Mouse (Mus musculus): ENCODE results near the gene Gm3424. TPM values are rescaled to one million over a fixed set of nuclear protein-coding genes. Genes with fewer than 3 reads are reported as not detected.
A peak's percentile ranks its signal among the peaks of the same experiment; 100 is the strongest.
"Not testable (repeated sequence)": the region's sequence is repeated elsewhere in the genome, so short reads cannot be mapped to it uniquely, and the experiment has no call there.

Gm3424 gene
- not detected in 2 replicates for total RNA-seq (2014; rRNA removed)
- polyA plus RNA-seq (2015; fragmentation: Nextera tagmentation; extraction: Ambion mirVana) = not detected in 2 replicates

DNA sequence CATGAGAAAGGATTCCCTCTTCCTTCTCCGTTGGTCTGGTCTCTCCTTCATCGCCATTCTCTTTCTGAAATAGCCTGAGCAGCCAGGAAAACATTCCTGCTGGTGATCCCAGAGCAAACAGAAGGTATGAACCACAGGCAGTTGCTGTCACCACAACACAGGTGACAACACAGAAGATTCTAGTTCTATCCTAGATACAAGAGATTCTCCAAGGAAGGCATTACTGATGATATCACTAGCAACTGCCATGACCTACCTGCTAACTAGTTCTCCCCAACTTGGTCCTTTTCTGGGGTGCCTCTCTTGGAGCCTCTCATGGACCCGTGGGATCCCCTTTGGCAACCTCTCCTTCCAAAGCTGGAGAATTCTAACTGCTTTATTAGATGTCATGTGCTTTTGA is at the start of gene Gm3424:
TSS of gene Gm3424 (minus strand) at position 101 of the 400 bp plus-strand sequence.
- H3K27me3 ChIP-seq (ENCODE audit: insufficient read depth, low read length); H3K36me3 ChIP-seq (ENCODE audit: insufficient read depth); H3K9me3 ChIP-seq (ENCODE audit: low read length); H3K4me1 ChIP-seq (ENCODE audit: insufficient read depth); H3K4me2 ChIP-seq (ENCODE audit: low read depth); H3K9ac ChIP-seq; DNase-seq; H3K27ac ChIP-seq (ENCODE audit: low read depth, low read length); ATAC-seq; H3K4me3 ChIP-seq (ENCODE audit: low read depth, low read length): not testable (repeated sequence)
- no CpG with 5 or more reads among the region's 3 CpGs for WGBS

DNA sequence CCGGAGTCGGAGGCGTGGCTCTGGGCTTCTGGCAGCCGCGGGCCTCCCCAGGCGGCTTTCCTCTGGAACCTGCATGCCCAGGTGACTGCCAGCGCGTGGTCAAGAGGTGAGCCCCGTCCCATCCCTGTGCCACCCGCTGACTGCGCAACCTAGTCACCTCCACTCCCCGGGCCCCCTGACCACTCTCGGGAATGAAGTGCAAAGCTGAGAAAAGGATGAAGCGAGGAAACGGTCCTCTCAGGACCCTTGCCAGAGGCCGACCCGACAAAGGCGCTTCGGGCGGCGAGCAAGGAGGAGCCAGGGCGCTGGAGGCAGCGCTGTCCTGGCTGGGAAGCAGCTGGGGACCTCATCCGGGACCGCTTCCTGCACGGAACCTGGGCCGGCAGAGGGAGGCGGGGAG is 49.7 kb upstream of the Gm3424 start:
- peak; percentile 3 for DNase-seq

DNA sequence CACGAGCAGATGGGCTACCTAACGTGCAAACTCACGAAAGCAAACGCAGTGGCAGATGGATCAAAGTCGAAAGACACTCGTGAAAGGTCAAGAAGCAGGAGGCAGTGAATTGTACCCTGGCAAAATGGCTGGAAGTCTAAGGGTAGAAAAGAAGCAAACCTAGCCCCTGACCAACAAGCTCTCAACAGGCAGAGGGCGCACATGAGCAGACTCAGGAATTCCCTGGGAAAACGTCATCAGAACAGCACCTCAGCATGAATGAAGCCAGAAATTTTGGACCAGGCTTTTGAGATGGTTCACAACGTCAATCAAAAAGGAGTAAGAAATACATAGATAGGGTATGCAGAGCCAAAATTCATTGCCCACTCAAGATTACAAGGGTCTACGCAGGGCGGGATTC is 49.0 kb upstream of the Gm3424 start:
- TF ChIP-seq CTCF (IDR thresholded peaks at IDR 0.05; ENCODE audit: low read depth) = peak; percentile 69
- H3K9me3 ChIP-seq (ENCODE audit: low read length); H3K27ac ChIP-seq (ENCODE audit: low read depth, low read length); H3K9ac ChIP-seq; H3K4me1 ChIP-seq (ENCODE audit: insufficient read depth); H3K4me3 ChIP-seq (ENCODE audit: low read depth, low read length); H3K27me3 ChIP-seq (ENCODE audit: insufficient read depth, low read length); ATAC-seq; H3K36me3 ChIP-seq (ENCODE audit: insufficient read depth): not testable (repeated sequence)
- DNase-seq = peak; percentile 79
- WGBS = 8% methylated on average over 5 of the region's 11 CpGs
- peak overlapping the region; percentile 87; the same call in 1 of the 2 replicates for H3K4me2 ChIP-seq (ENCODE audit: low read depth)

More for the DNA sequence above, 49.7 kb upstream of the Gm3424 start:
- H3K4me3 ChIP-seq (ENCODE audit: low read depth, low read length) = peak overlapping the region; percentile 40
- not testable (repeated sequence) for H3K4me1 ChIP-seq (ENCODE audit: insufficient read depth); ATAC-seq; H3K27ac ChIP-seq (ENCODE audit: low read depth, low read length); H3K9me3 ChIP-seq (ENCODE audit: low read length); H3K36me3 ChIP-seq (ENCODE audit: insufficient read depth); H3K27me3 ChIP-seq (ENCODE audit: insufficient read depth, low read length)
- peak overlapping the region; percentile 56 for H3K9ac ChIP-seq
- WGBS = 6% methylated on average over 21 of the region's 28 CpGs
- H3K4me2 ChIP-seq (ENCODE audit: low read depth) = peak overlapping the region; percentile 87

DNA sequence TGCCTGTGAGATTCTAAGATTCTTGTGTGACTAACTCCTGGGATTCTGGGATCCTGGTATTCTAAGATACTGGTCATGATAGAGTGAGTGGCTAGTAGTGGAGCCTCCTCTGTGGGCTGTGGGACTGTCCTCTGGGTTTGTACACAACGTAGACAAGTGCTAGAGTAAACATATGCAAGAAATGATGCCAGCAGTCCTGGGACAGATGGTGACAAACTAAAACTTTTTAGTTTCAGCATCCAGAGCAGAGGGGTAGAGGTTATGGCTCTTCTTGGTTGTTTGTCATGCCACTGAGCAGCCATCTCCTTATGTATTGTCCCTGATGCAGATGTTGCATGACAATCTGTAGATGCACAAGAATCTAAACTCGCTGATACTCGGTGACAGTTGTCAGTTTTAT is 25.8 kb upstream of the Gm3424 start:
- not testable (repeated sequence) for H3K36me3 ChIP-seq (ENCODE audit: insufficient read depth); H3K27me3 ChIP-seq (ENCODE audit: insufficient read depth, low read length); H3K27ac ChIP-seq (ENCODE audit: low read depth, low read length); H3K4me3 ChIP-seq (ENCODE audit: low read depth, low read length); H3K4me2 ChIP-seq (ENCODE audit: low read depth); DNase-seq; H3K4me1 ChIP-seq (ENCODE audit: insufficient read depth); H3K9ac ChIP-seq; H3K9me3 ChIP-seq (ENCODE audit: low read length); ATAC-seq
- 87% methylated on average over 3 of the region's 3 CpGs for WGBS

DNA sequence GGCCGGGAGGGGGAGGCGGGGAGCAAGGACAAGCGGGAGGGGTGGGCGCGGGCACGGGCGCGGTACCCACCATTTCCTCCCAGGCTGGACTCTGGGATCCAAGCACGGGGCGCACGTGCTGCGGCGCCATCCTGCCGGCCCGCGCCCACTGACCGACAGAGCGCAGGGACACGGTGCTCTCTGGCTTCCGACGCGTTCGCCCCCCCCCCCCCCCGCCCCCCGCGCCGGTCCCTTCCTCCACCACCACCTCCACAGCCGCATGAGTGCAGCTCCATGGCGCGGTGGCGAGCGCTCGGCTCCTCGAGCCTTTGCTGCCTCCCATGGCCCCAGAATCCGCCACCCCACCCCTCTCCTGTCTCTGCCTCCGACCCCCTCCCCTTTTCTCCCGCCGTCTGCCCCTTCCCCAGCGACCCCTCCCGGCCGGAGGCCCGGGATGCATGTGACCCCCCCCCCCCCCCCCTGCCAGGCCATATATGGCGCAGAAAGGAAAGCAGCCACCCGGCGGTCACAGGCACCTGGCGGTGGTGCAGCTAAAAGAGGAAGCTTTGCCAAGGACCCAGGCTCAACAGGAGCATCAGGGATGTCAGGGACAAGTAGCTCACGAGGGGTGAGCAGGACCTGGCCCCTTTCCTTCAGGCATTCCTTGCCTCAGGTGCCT is 17.3 kb downstream of the Gm3424 start:
- no CpG with 5 or more reads among the region's 47 CpGs for WGBS
- H3K4me2 ChIP-seq (ENCODE audit: low read depth); H3K4me1 ChIP-seq (ENCODE audit: insufficient read depth); H3K27me3 ChIP-seq (ENCODE audit: insufficient read depth, low read length); H3K27ac ChIP-seq (ENCODE audit: low read depth, low read length); H3K36me3 ChIP-seq (ENCODE audit: insufficient read depth); H3K9ac ChIP-seq; H3K9me3 ChIP-seq (ENCODE audit: low read length); H3K4me3 ChIP-seq (ENCODE audit: low read depth, low read length); DNase-seq: not testable (repeated sequence)
- ATAC-seq = peak; percentile 82

DNA sequence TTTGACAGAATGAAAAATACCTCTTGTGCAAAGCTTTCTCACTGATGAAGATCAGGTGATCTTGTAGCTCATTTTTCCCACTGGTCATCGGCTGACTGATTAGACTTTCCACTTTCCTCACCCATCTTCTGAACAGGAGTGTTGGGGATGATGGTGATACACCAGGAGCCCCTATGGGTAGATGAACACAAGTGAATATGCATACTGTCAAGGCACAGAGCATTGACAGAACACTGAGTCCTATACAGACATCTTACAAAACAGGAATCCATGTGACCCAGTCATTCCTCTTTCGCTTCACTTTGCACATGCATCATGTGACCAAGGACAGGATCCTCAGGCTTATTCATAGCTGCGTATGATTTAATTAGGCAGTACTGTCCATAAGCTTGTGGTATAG is 22.2 kb downstream of the Gm3424 start, which contains the start of gene Gm3383:
TSS of gene Gm3383 (minus strand) at position 101 of the 400 bp plus-strand sequence.
- no CpG with 5 or more reads among the region's 3 CpGs for WGBS
- H3K4me2 ChIP-seq (ENCODE audit: low read depth); H3K4me3 ChIP-seq (ENCODE audit: low read depth, low read length); DNase-seq; H3K27ac ChIP-seq (ENCODE audit: low read depth, low read length); H3K9ac ChIP-seq; H3K36me3 ChIP-seq (ENCODE audit: insufficient read depth); H3K27me3 ChIP-seq (ENCODE audit: insufficient read depth, low read length); H3K9me3 ChIP-seq (ENCODE audit: low read length); ATAC-seq; H3K4me1 ChIP-seq (ENCODE audit: insufficient read depth): not testable (repeated sequence)

Other genes starting within 250 kb of the Gm3424 start
- not detected in 2 replicates for gene Gm8265, start 197.3 kb downstream of the Gm3424 start, total RNA-seq (2014; rRNA removed)
- gene Gm8265, start 197.3 kb downstream of the Gm3424 start, polyA plus RNA-seq (2015; fragmentation: Nextera tagmentation; extraction: Ambion mirVana) = not detected in 2 replicates
- gene Gm9603, start 142.9 kb downstream of the Gm3424 start, total RNA-seq (2014; rRNA removed) = not detected in 2 replicates
- not detected in 2 replicates for gene Gm9603, start 142.9 kb downstream of the Gm3424 start, polyA plus RNA-seq (2015; fragmentation: Nextera tagmentation; extraction: Ambion mirVana)
- gene Gm3373, start 88.8 kb downstream of the Gm3424 start, total RNA-seq (2014; rRNA removed) = 0.62 and 1.3 TPM in 2 replicates
- 0.53 and 0.81 TPM in 2 replicates for gene Gm3373, start 88.8 kb downstream of the Gm3424 start, polyA plus RNA-seq (2015; fragmentation: Nextera tagmentation; extraction: Ambion mirVana)
- 4.6 and 6.0 TPM in 2 replicates for gene Gm3383, start 22.3 kb downstream of the Gm3424 start, total RNA-seq (2014; rRNA removed)
- 4.9 and 5.4 TPM in 2 replicates for gene Gm3383, start 22.3 kb downstream of the Gm3424 start, polyA plus RNA-seq (2015; fragmentation: Nextera tagmentation; extraction: Ambion mirVana)
- gene Gm8237, start 50.1 kb upstream of the Gm3424 start, total RNA-seq (2014; rRNA removed) = 0.29 and 2.3 TPM in 2 replicates
- gene Gm8237, start 50.1 kb upstream of the Gm3424 start, polyA plus RNA-seq (2015; fragmentation: Nextera tagmentation; extraction: Ambion mirVana) = 0.30 and 0.98 TPM in 2 replicates
- gene Gm3248, start 131.4 kb upstream of the Gm3424 start, total RNA-seq (2014; rRNA removed) = 1.2 and 2.2 TPM in 2 replicates
- gene Gm3248, start 131.4 kb upstream of the Gm3424 start, polyA plus RNA-seq (2015; fragmentation: Nextera tagmentation; extraction: Ambion mirVana) = 2.6 TPM in 2 replicates
- gene Gm3453, start 148.8 kb upstream of the Gm3424 start, total RNA-seq (2014; rRNA removed) = not detected in 2 replicates
- gene Gm3453, start 148.8 kb upstream of the Gm3424 start, polyA plus RNA-seq (2015; fragmentation: Nextera tagmentation; extraction: Ambion mirVana) = not detected in 2 replicates
- gene Gm6337, start 227.9 kb upstream of the Gm3424 start, total RNA-seq (2014; rRNA removed) = not detected in 2 replicates
- not detected in 2 replicates for gene Gm6337, start 227.9 kb upstream of the Gm3424 start, polyA plus RNA-seq (2015; fragmentation: Nextera tagmentation; extraction: Ambion mirVana)